Mouse (Mus musculus) brain, embryonic 14.5 days (tissue): ENCODE results near the gene Pcnx.

Experiments used
- CTCF ChIP-seq: fragments of 200-500 bp; IDR thresholded peaks from 2 replicates; pipeline ENCODE4 v1.5.1; 2012; ENCODE audit warnings: inconsistent platforms, mild to moderate bottlenecking, moderate library complexity, borderline replicate concordance; ENCODE audit not compliant: insufficient read depth, insufficient read length; ENCODE audit errors: extremely low read depth
- POLR2A ChIP-seq: fragments of 200-500 bp; IDR thresholded peaks from 2 replicates; pipeline ENCODE4 v1.6.1; 2012; ENCODE audit warnings: mild to moderate bottlenecking, inconsistent platforms, borderline replicate concordance; ENCODE audit not compliant: poor library complexity, insufficient read depth, insufficient read length, severe bottlenecking; ENCODE audit errors: extremely low read depth

GRCm38 (mm10) chr12:81910439-81910838, 50.6 kb downstream of the Pcnx start:
- TF ChIP-seq CTCF: no peak
- TF ChIP-seq POLR2A: no peak
